Mouse (Mus musculus): ENCODE measurements around the gene Sepsecs. TPM values are rescaled to one million over a fixed set of nuclear protein-coding genes. Genes with fewer than 3 reads are reported as not detected.

The Sepsecs gene
- polyA plus RNA-seq, 1 experiment from 2014 or later = 7.4 TPM

DNA sequence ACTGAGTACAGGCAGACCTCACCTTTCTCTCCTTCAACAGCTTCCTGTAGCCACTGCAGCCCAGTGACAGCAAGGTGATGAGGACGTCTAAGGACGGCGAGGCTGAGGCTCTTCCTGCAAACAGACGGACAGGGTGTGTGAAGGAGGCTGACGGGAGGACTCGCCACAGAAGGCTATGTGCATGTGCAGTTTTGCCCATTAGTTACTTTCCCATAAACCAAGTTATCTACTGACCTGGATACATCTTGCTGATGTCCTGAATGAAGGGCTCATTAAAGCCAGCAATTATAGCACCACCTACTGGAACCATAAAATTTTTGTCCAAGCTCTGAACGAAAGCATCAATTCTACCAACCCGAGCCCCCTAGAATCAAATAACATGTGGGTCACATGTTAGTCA is 13.5 kb downstream of the Sepsecs start:
- no peaks in the 10 kb centered on the region for H3K4me1 ChIP-seq (ENCODE audit: control insufficient read depth, insufficient read depth, low read length)
- H3K4me3 ChIP-seq (ENCODE audit: low read depth, low read length) = no peak overlapping the region
- H3K27me3 ChIP-seq (ENCODE audit: control insufficient read depth, insufficient read depth, low read depth, low read length) = no peaks in the 10 kb centered on the region
- no peak overlapping the region for H3K9ac ChIP-seq (ENCODE audit: low read depth, low read length)
- H3K27ac ChIP-seq (ENCODE audit: low read length) = no peak overlapping the region
- peak; percentile 71; the same call in 1 of the 2 replicates for ATAC-seq
- peaks cover 5% of the 10 kb centered on the region; the same call in 1 of the 2 replicates for H3K36me3 ChIP-seq (ENCODE audit: control insufficient read depth, insufficient read depth, low read length)
- H3K4me2 ChIP-seq (ENCODE audit: low read length) = no peak overlapping the region
- 69% methylated on average over 8 of the region's 8 CpGs for WGBS
- no peaks in the 10 kb centered on the region for H3K9me3 ChIP-seq (replicated peaks; ENCODE audit: control insufficient read depth, low read length, poor library complexity, severe bottlenecking)

GRCm38 (mm10) chr5:52654961-52655360 is 14.5 kb downstream of the Sepsecs start:
- peaks cover 3% of the 10 kb centered on the region; the same call in 1 of the 2 replicates for H3K36me3 ChIP-seq (ENCODE audit: control insufficient read depth, insufficient read depth, low read length)
- H3K9ac ChIP-seq (ENCODE audit: low read depth, low read length) = no peak overlapping the region
- H3K27ac ChIP-seq (ENCODE audit: low read length) = no peak overlapping the region
- H3K27me3 ChIP-seq (ENCODE audit: control insufficient read depth, insufficient read depth, low read depth, low read length) = no peaks in the 10 kb centered on the region
- WGBS = 96% methylated on average over 5 of the region's 5 CpGs
- H3K4me2 ChIP-seq (ENCODE audit: low read length) = no peak overlapping the region
- H3K9me3 ChIP-seq (replicated peaks; ENCODE audit: control insufficient read depth, low read length, poor library complexity, severe bottlenecking) = no peaks in the 10 kb centered on the region
- no peak for ATAC-seq
- H3K4me3 ChIP-seq (ENCODE audit: low read depth, low read length) = no peak overlapping the region
- no peaks in the 10 kb centered on the region for H3K4me1 ChIP-seq (ENCODE audit: control insufficient read depth, insufficient read depth, low read length)

GRCm38 (mm10) chr5:52652606-52653005 is 16.9 kb downstream of the Sepsecs start:
- no peaks in the 10 kb centered on the region for H3K27me3 ChIP-seq (ENCODE audit: control insufficient read depth, insufficient read depth, low read depth, low read length)
- no peaks in the 10 kb centered on the region for H3K9me3 ChIP-seq (replicated peaks; ENCODE audit: control insufficient read depth, low read length, poor library complexity, severe bottlenecking)
- ATAC-seq = no peak
- H3K4me1 ChIP-seq (ENCODE audit: control insufficient read depth, insufficient read depth, low read length) = no peaks in the 10 kb centered on the region
- H3K27ac ChIP-seq (ENCODE audit: low read length) = no peak overlapping the region
- H3K4me2 ChIP-seq (ENCODE audit: low read length) = no peak overlapping the region
- WGBS = 92% methylated on average over 7 of the region's 7 CpGs
- no peak overlapping the region for H3K9ac ChIP-seq (ENCODE audit: low read depth, low read length)
- no peak overlapping the region for H3K4me3 ChIP-seq (ENCODE audit: low read depth, low read length)
- peaks cover 3% of the 10 kb centered on the region; the same call in 1 of the 2 replicates for H3K36me3 ChIP-seq (ENCODE audit: control insufficient read depth, insufficient read depth, low read length)

- Histone ChIP-seq H3K4me3 (ENCODE audit: low read depth, low read length) (no peak overlapping the region), H3K9ac (ENCODE audit: low read depth, low read length) (no peak overlapping the region), H3K27ac (ENCODE audit: low read length) (no peak overlapping the region), H3K9me3 (replicated peaks; ENCODE audit: control insufficient read depth, low read length, poor library complexity, severe bottlenecking) (no peaks in the 10 kb centered on the region), H3K4me2 (ENCODE audit: low read length) (no peak overlapping the region), H3K4me1 (ENCODE audit: control insufficient read depth, insufficient read depth, low read length) (no peaks in the 10 kb centered on the region), H3K27me3 (ENCODE audit: control insufficient read depth, insufficient read depth, low read depth, low read length) (no peaks in the 10 kb centered on the region), H3K36me3 (ENCODE audit: control insufficient read depth, insufficient read depth, low read length) (peaks cover 3% of the 10 kb centered on the region; the same call in 1 of the 2 replicates)
- 82% methylated on average over 1 of the region's 1 CpGs for WGBS
- no peak for ATAC-seq
These were observed 17.4 kb downstream of the Sepsecs start for GRCm38 (mm10) chr5:52652086-52652485.

DNA sequence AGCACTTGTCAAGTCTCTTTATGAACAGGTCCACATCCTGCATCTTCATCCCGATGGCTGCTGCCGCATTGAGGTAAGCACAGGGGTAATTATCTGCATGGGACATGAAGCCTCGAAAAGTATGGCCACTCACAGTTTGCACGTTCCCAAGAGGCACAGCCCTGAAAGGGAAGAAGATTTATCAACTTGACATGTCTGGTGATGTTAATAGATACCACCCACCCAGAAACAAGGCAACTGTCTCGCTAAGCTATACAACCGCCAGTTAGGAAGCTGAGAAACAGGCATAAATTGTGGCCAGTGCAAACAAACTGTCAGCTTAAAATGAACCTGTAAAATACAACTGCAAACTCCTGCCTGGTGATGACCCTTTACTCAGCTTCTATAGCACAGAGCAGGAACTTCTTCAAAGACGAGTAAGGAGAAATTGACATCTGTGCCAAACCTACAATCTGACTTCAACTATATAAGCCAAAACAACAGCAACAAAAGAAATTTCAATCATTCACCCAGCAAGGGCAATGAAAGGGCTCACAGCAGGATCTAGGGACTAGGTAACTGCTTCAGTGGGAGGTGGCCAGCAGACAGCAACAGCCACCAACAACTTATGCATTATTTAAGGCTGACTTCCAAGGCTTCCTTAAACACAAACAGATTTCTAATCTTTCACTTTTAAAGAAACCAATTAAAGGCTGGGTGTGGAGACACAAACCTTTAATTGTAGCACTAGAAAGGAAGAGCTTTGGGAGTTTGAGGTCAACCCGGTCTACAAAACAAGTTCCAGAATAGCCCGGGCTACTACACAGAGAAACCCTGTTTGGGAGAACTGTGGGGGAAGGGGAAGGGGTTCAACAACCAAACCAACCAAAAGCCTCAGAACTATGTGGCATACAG is 25.3 kb downstream of the Sepsecs start:
- 71% methylated on average over 9 of the region's 9 CpGs for WGBS
- Histone ChIP-seq H3K27me3 (ENCODE audit: control insufficient read depth, insufficient read depth, low read depth, low read length) (no peaks in the 10 kb centered on the region), H3K4me2 (ENCODE audit: low read length) (no peak overlapping the region), H3K27ac (ENCODE audit: low read length) (no peak overlapping the region), H3K9me3 (replicated peaks; ENCODE audit: control insufficient read depth, low read length, poor library complexity, severe bottlenecking) (no peaks in the 10 kb centered on the region), H3K9ac (ENCODE audit: low read depth, low read length) (no peak overlapping the region), H3K36me3 (ENCODE audit: control insufficient read depth, insufficient read depth, low read length) (peaks cover 23% of the 10 kb centered on the region), H3K4me1 (ENCODE audit: control insufficient read depth, insufficient read depth, low read length) (no peaks in the 10 kb centered on the region), H3K4me3 (ENCODE audit: low read depth, low read length) (no peak overlapping the region)
- no peak for ATAC-seq

- ATAC-seq = no peak
- Histone ChIP-seq H3K27ac (ENCODE audit: low read length) (no peak overlapping the region), H3K4me2 (ENCODE audit: low read length) (no peak overlapping the region), H3K9me3 (replicated peaks; ENCODE audit: control insufficient read depth, low read length, poor library complexity, severe bottlenecking) (no peaks in the 10 kb centered on the region), H3K4me1 (ENCODE audit: control insufficient read depth, insufficient read depth, low read length) (no peaks in the 10 kb centered on the region), H3K36me3 (ENCODE audit: control insufficient read depth, insufficient read depth, low read length) (peaks cover 19% of the 10 kb centered on the region), H3K27me3 (ENCODE audit: control insufficient read depth, insufficient read depth, low read depth, low read length) (no peaks in the 10 kb centered on the region), H3K4me3 (ENCODE audit: low read depth, low read length) (no peak overlapping the region), H3K9ac (ENCODE audit: low read depth, low read length) (no peak overlapping the region)
- 94% methylated on average over 6 of the region's 6 CpGs for WGBS
These were observed 27.8 kb downstream of the Sepsecs start for GRCm38 (mm10) chr5:52641736-52642135.

GRCm38 (mm10) chr5:52638916-52639315 is 30.6 kb downstream of the Sepsecs start:
- Histone ChIP-seq H3K9ac (ENCODE audit: low read depth, low read length) (no peak overlapping the region), H3K4me1 (ENCODE audit: control insufficient read depth, insufficient read depth, low read length) (no peaks in the 10 kb centered on the region), H3K4me2 (ENCODE audit: low read length) (no peak overlapping the region), H3K27ac (ENCODE audit: low read length) (no peak overlapping the region), H3K27me3 (ENCODE audit: control insufficient read depth, insufficient read depth, low read depth, low read length) (no peaks in the 10 kb centered on the region), H3K36me3 (ENCODE audit: control insufficient read depth, insufficient read depth, low read length) (0 out of 2 replicates have a peak, but pooled peaks cover 5% of the 10 kb centered on the region), H3K9me3 (replicated peaks; ENCODE audit: control insufficient read depth, low read length, poor library complexity, severe bottlenecking) (no peaks in the 10 kb centered on the region), H3K4me3 (ENCODE audit: low read depth, low read length) (no peak overlapping the region)
- ATAC-seq = no peak
- 92% methylated on average over 8 of the region's 8 CpGs for WGBS

DNA sequence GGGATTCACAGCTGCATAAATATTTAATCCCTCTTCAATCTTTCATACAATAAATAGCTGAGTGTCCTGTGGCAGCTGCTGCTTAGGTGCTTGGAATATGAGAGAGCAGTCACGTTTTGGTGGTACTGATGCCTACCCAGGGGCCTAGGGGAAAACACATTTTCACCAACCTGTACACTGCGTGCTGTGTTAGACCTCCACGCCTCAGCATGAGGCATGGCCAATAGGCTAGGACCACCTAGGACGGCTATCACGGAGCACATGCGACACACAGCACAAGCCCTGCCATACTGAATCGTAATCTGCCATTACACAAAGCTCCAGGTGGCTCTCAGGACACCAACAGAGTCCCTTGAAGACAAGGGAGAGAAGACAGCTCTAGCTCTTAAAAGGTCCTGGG is 31.5 kb downstream of the Sepsecs start:
- no peak overlapping the region for H3K4me2 ChIP-seq (ENCODE audit: low read length)
- no peaks in the 10 kb centered on the region for H3K4me1 ChIP-seq (ENCODE audit: control insufficient read depth, insufficient read depth, low read length)
- no peak overlapping the region for H3K9ac ChIP-seq (ENCODE audit: low read depth, low read length)
- ATAC-seq = 0 out of 2 replicates have a peak, but pooled peaks have one; percentile 56
- WGBS = 77% methylated on average over 7 of the region's 7 CpGs
- 0 out of 2 replicates have a peak, but pooled peaks cover 2% of the 10 kb centered on the region for H3K36me3 ChIP-seq (ENCODE audit: control insufficient read depth, insufficient read depth, low read length)
- no peak overlapping the region for H3K4me3 ChIP-seq (ENCODE audit: low read depth, low read length)
- no peaks in the 10 kb centered on the region for H3K9me3 ChIP-seq (replicated peaks; ENCODE audit: control insufficient read depth, low read length, poor library complexity, severe bottlenecking)
- no peak overlapping the region for H3K27ac ChIP-seq (ENCODE audit: low read length)
- H3K27me3 ChIP-seq (ENCODE audit: control insufficient read depth, insufficient read depth, low read depth, low read length) = no peaks in the 10 kb centered on the region

GRCm38 (mm10) chr5:52636923-52637322 is 32.6 kb downstream of the Sepsecs start:
- Histone ChIP-seq H3K27ac (ENCODE audit: low read length) (no peak overlapping the region), H3K4me3 (ENCODE audit: low read depth, low read length) (no peak overlapping the region), H3K9me3 (replicated peaks; ENCODE audit: control insufficient read depth, low read length, poor library complexity, severe bottlenecking) (no peaks in the 10 kb centered on the region), H3K4me2 (ENCODE audit: low read length) (no peak overlapping the region), H3K36me3 (ENCODE audit: control insufficient read depth, insufficient read depth, low read length) (no peaks in the 10 kb centered on the region), H3K27me3 (ENCODE audit: control insufficient read depth, insufficient read depth, low read depth, low read length) (no peaks in the 10 kb centered on the region), H3K9ac (ENCODE audit: low read depth, low read length) (no peak overlapping the region), H3K4me1 (ENCODE audit: control insufficient read depth, insufficient read depth, low read length) (no peaks in the 10 kb centered on the region)
- 92% methylated on average over 6 of the region's 6 CpGs for WGBS
- no peak for ATAC-seq
